Mouse (Mus musculus) layer of hippocampus, adult 9-11 months (tissue): Measurements from ENCODE around the gene Actr10.
A peak's percentile ranks its signal among the peaks of the same experiment; 100 is the strongest.

Experiments
- DNase-seq: peaks from one replicate; pipeline ENCODE4 v3.0.0; 2022

Actr10 gene

GRCm38 (mm10) chr12:70968141-70968790 lies 30.6 kb downstream of the Actr10 start:
- DNase-seq = peak; percentile 82

GRCm38 (mm10) chr12:70968791-70969307 lies 31.2 kb downstream of the Actr10 start:
- DNase-seq = peak; percentile 84

- peak; percentile 45 for DNase-seq
Observed at GRCm38 (mm10) chr12:70969485-70970184, 32.0 kb downstream of the Actr10 start.

GRCm38 (mm10) chr12:70973831-70974230 lies 36.2 kb downstream of the Actr10 start:
- no peak for DNase-seq

- DNase-seq = peak; percentile 95
Observed at GRCm38 (mm10) chr12:70974441-70975266, 37.0 kb downstream of the Actr10 start, which contains the start of gene Psma3. Gene Psma3 (plus strand): TSS chr12:70974621.

DNA sequence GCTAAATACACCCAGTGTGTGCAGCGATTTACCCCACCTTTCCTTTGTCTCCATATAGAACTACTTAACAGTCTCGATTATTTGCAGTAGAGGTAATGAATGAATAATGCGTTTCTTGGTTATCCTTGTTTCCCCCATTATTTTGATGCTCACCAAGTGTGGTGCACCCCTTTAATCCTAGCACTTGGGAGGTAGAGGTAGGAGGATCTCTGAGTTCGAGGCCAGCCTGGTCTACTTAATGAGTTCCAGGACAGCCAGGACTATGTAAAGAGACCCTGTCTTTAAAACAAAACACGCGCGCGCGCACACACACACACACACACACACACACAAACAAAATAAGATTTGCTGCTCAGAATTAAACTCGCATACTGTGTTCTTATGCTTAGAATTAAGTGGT lies 37.7 kb downstream of the Actr10 start:
- DNase-seq = no peak

DNA sequence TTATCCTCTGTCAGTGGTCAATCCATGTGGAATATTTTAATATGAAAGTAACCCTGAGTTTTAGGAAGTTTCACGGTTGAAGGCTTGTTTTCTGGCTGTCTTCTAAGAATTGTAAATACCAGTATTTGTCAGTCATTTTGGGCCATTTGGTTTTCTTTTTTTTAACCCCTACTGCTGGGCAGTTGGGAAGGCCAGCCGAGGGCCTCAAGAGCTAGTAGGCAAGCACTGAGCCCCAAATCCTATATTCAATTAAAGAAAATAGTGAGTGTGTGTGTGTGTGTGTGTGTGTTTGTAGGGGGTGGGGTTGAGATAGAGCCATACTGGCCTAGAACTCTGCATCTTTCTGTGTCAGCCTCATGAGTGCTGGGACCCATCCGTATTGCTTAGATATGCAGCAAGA lies 38.2 kb downstream of the Actr10 start:
- no peak for DNase-seq

DNA sequence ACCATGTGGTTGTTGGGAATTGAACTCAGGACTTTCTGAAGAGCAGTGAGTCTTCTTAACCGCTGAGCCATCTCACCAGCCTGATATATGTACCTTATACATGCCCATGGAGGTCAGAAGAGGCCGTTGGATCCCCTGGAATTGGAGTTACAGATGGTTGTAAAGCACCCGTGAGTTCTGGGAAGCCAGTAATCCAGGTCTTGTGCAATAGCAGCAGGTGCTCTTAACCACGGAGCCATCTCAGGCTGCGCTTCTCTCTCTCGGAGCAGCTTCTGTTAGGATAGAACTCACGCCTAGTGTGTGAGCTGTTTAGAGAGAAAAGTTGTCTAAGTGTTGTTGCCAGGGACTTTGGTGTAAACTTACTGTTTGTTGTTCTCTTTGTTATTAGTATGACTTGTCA lies 40.7 kb downstream of the Actr10 start:
- DNase-seq = no peak

GRCm38 (mm10) chr12:70984855-70985550 lies 47.3 kb downstream of the Actr10 start:
- no peak for DNase-seq

GRCm38 (mm10) chr12:70997225-70997624 lies 59.6 kb downstream of the Actr10 start:
- no peak for DNase-seq

- DNase-seq = no peak
Observed at GRCm38 (mm10) chr12:70999423-70999903, 61.8 kb downstream of the Actr10 start.

- DNase-seq = no peak
Observed at GRCm38 (mm10) chr12:71000344-71000743, 62.7 kb downstream of the Actr10 start.

- no peak for DNase-seq
Observed at GRCm38 (mm10) chr12:71001456-71001855, 63.8 kb downstream of the Actr10 start.

- no peak for DNase-seq
Observed at GRCm38 (mm10) chr12:71003760-71004426, 66.2 kb downstream of the Actr10 start.

- DNase-seq = no peak
Observed at GRCm38 (mm10) chr12:71006141-71006540, 68.5 kb downstream of the Actr10 start.

DNA sequence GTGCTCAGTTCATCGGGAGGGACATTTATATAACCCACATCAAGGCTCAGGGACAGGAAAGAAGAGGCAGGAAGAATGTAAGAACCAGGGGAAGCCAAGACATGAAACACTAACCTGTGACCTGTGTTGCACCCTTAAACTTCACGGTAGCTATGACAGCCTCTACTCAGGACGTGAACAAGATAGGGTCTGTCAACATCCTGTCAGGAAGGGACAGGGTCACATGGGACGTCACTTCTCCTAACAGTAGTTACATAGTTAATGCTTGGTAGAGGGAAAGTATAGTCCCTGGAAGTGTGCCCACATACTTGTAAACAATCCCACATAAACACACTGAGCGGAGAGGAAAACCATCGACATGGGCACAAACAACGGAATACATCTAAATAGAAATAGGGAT lies 69.2 kb downstream of the Actr10 start:
- DNase-seq = no peak

DNA sequence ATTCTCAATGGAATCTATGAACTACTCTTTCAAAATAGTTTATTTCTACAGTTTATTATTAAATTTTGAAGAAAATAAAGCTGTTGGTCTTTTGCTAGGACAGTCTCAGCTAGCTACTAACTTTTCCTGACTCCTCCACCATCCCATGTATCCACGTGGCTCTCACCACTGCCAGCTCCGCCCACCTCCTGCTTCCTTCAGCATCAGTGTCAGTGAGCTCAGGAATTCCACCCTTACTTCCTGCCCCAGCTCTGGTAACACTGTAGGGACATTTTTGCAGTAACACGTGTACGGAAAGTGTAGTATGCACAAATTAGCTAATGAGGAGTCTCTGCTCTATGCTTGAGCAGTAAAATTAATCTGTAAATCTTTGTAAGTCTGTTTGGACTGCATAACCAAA lies 72.1 kb downstream of the Actr10 start:
- no peak for DNase-seq
